Mouse (Mus musculus) frontal cortex, postnatal 10 days (tissue): ENCODE data around the gene Cipc.

Experiments
- DNase-seq, 2 experiments: peaks; one replicate each; pipeline ENCODE4 v3.0.0; 2022; ENCODE audit warnings: low spot score in 2 of 2, mixed read lengths in 1 of 2

Gene Cipc

GRCm38 (mm10) chr12:86946862-86947574 lies at the start of gene Cipc:
Cipc (plus strand) TSS chr12:86947043.
- peak; percentile 98 for DNase-seq

DNA sequence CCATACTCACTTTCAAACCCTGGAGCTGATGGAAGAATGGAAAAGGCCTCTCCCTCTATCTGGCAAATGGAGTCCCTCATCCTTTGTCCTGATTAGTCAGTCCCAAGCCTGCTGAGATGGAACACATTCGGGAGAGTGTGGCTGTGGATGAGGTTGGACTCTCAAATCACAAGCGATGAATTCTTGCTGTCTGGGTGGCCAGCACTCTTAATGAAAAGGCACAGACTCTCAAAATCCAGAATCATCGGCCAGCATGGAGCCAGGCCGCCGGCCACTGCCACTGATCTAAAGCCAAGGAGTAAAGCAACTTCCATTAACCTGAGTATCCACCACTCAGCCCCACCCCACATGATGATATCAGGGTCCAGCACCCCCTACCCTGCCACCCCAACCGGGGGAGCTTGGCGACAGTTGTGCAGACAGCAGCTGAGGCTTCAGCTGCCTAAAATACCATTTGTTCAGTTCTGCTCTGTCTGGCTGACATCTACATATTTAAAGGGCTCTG lies 49.0 kb upstream of the Cipc start:
- DNase-seq = no peak

DNA sequence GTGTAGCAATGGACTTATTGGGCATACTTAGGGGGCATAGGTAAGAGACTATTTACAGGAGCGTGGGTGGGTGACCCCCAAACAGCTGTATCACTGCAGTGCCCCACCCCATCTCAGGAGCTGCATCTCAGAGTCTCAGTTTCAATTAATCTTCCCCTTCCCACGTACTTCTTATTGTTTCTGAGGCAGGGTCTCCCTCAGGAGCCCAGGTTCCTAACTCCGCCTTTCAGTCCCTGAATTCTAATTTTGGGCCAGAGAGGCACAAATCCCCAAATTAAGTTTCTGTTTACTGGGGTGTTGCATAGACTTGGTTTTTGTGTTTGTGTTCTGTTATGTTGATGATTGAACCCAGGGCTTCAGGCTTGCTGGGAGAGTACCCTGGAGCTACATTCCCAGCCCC lies 48.4 kb upstream of the Cipc start:
- no peak for DNase-seq

DNA sequence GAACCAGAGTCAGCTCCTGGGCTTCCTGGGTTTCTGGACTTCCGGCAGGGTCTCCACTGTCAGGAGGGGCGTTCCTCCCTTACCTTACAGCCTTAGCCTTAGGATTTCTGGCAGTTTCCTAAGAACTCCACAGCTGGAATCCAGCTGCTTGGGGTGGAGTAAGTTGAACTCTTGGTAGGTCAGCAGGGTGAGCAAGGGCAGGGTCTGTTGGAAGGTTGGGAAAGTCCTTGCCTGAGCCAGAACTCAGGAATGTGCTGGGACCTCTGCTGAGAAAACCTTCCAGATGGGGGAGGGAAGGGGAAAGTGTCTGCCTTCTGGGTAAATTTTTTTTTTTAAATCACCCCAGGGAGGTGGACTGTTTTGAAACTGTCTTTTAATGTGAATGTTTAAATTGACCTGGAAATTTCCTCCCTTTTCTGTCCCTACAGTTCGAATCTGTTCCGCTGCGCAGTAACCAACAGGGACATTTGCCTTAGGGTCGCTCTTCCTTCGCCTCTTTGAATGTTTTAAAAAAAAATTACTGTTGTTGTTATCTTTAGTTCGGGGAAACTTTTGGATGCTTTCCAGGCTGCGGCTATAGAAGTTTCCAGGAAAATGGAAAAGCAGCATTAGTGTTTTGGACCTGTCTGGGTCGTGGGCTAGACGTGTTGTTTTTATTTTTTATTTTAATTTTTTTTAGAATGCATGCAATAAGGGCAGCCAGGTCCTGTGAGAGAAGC lies 47.2 kb upstream of the Cipc start:
- no peak for DNase-seq

DNA sequence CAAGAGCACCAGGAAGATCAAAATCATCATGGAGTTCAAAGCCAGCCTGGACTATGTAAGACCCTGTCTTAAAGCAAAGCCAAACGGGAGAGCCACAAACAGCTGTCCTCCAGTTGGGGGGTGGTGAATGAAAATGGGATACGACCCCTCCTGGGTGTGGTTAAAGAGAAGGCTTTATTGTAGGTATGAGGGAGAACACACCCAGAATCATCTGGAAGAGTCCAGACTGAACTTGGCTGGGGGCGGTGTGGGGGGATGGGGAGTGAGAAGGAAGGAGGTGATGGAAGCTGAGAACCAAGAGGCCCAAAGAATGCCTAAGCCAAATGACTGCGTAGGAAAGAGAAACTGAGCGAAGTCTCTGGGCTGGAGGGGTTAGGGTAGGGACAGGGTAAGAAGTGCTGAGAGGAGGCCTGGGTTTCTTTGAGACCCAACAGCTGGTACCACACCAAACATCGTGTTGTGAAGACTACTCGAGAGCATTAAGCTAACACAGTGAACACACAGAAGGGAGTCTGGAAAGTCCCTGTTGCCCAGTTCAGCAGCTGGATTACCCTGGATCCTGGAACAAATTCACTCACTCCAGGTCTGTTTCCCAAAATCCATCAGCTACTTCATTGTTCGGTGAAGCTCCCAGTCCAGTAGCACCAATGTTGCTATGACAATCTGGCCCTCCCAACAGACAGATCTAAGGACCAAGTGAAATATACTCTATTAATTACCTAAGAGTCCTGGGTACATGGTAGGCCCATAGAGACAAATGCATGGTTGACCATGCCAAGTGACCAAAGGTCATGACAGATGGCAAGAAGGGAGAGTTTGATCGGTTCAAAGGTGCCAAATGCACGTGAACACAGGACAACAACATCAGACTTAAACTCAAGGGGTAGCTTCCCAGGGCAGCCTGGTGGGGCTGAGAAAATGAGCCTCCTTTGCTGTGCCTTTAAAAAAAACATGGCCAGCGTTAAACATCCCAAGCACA lies 42.7 kb upstream of the Cipc start:
- no peak for DNase-seq

- DNase-seq = no peak
Observed at GRCm38 (mm10) chr12:86905203-86905602, 41.6 kb upstream of the Cipc start.

- DNase-seq = no peak
Observed at GRCm38 (mm10) chr12:86905876-86906275, 41.0 kb upstream of the Cipc start.

- DNase-seq = peak; percentile 67 to 81
Observed at GRCm38 (mm10) chr12:86906395-86906794, 40.4 kb upstream of the Cipc start.

GRCm38 (mm10) chr12:86911482-86911931 lies 35.3 kb upstream of the Cipc start:
- peak; percentile 80 to 83 for DNase-seq

DNA sequence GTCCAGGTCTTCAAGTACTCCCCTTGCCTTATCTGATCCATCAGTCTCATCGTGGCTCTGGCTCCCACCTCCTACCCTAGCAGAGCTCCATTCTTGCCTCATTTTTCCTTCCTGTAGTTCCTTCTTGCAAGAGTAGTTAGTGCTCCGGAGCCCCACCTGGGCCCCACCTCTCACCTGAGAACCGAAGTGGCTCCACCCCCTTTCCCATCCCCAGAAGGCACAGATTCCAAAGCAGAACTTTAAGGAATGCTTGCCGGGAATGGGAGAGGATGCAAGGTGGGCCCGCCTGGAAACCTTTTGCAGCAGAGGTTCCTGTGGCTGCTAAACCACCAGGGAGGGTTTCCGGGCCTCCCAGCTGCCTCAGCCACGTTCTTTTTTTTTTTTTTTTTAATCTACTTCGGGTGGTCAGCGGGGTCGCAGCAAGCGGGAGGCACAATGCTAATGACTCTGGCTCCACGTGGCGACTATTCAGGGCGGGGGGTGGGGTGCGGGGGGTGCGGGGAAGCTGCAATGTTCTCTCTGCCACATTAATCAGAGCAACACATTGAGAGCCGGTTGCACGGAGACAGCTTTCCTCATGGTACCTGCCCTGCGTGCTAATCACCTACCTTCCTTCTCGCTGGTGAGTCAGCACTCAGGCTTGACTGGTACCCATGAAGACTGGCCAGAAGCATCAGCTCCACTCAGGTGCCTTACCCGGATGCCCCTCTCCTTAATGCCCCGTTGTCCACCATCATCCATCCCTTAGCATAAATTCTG lies 34.3 kb upstream of the Cipc start:
- DNase-seq = no peak

DNA sequence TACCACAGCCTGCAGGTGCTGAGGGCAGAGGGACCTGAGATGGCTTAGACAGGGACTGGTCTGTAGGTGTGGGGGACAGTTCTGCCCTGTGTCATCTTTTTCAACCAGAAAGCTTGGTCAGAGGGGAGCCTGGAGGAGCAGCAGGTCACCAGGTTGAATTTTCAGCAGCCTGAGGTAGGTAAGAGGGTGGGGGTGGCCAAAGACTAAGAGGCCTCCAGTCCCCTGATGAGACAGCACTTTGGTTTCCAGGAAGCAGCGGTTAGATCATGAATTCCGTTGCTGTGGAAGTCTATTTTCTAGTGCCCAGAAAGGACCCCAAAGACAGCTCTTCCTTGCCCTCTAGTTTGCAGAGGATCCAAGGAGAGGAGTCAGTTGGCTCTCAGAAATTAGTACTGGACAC lies 32.5 kb upstream of the Cipc start:
- no peak for DNase-seq

GRCm38 (mm10) chr12:86914756-86915155 lies 32.1 kb upstream of the Cipc start:
- DNase-seq = no peak

DNA sequence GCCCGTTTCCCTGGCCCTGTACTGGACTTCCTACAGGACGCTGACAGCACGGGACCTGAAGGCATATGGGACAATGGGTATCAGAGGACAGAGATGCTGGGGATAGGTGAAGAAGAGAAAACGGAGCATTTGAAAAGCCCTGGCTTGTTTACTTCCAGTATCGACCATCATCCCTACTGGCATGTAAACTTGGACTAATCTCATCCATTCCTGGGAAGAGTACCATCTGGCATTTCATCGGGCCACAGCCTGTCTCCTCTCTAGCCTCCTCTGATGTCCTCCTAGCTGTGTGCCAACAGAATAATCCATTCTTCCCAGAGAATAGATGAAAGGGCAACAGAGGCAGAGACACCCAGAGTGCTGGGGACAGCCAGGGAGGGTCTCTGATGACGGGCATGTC lies 31.2 kb upstream of the Cipc start:
- no peak for DNase-seq

DNA sequence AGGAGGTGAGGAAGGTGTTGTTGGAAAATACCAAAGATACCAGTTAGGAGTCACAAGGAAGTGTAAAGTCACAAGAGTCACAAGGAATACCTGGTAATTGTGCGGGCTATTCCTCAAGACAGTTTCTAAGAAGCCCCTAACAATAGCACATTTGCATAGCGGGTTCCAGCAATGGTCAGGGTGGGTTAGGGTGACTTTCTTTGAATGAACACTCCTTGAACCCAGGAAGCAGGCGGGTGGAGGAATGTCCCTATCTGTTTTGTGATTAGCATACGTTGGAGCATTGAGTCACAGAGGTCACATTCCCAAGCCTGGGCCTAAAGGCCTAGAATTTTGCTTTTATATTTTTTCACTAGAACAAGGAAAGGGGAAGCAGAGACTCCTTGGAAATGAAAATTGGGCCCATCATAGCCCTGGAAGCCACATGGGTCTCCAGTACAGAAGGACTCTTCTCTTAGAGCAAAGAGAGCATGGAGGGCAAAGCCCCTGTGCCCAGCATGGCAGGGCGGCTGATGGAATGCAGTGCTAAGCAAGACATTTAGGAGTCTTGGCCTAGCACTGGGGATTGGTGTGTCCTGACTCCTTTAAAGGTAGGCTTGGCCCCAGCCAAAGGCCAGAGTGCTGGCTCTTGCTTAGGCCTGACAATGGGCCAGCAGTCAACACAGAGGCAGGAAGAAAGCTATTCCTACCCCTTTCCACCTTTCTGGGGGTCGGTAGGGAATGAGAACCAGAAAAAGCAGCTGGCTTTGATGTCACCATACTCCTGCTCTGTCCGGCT lies 29.9 kb upstream of the Cipc start:
- no peak for DNase-seq

DNA sequence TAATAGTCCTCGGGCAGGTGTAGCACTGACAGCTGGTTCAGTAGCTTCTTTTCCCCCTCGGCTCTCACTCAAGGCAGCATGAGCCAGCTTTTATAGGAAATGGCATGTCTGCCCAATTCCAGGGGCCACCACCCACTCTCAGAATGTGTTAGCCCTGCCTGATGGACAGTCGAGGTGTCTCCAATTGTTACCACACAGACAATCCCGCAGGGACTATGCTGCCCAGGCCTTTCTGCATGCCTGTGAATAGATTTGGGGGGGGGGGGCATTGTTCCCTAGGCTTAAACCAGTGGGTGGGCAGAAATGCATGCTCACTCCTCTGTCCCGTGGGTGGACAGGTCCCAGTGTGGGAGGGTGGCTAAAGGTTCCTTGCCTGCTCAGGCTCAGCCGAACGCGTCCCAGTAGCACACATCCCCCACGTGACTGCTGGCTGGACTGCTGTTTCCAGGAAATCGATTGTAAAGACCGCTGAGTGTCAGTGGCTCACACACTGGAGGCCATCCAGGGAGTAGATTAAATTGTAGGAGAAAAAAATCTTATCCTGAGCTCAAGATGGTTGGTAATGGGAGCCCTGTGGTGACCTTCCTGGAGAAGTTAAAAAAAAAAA lies 28.4 kb upstream of the Cipc start:
- no peak for DNase-seq

DNA sequence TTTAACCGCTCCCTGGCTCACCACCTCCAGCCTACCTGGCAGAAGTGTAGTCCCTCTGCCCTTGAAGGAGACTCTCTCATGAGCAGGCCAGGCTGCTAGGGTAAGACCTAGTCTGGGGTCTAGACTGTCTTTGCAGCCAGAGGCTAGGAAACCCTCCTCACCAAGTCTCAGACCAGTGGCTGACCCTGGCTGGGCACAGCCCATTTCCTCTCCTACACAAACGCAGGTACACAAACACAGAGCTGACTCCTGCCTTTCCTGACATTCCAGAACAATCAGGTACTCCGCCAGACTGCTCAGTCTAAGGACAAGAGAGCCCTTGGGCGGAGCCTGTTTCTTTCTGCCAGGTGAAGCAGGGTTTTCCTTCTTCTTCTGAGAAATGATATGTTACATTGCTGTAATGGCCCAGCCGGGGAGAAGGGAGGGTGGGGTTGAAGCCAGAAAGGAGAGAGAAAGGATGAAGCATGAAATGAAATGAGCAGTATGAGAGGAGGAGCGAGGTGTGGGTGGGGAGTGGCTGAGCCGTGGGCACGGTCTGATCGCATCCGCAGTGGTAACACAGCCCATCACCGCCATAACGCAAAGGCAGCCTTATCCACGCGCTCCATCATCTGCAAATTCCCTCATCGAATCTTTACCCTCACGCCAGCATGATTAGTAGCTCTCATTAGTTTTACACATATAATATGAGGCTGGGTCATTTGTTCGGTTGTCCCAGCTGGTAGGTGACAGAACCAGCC lies 27.7 kb upstream of the Cipc start:
- DNase-seq = no peak

- DNase-seq = peak; percentile 65 to 80
Observed at GRCm38 (mm10) chr12:86923837-86924236, 23.0 kb upstream of the Cipc start.

- no peak for DNase-seq
Observed at GRCm38 (mm10) chr12:86930934-86931729, 15.7 kb upstream of the Cipc start.
